Mouse (Mus musculus) cerebellum, adult 2 months (tissue): ENCODE measurements around the gene Hus1b. TPM values are rescaled to one million over a fixed set of nuclear protein-coding genes. Genes with fewer than 3 reads are reported as not detected.

Experiments
- DNase-seq, 2 experiments: peaks; one replicate each; pipeline ENCODE4 v3.0.0; 2021
- H3K27ac ChIP-seq: fragments of 200-500 bp; 2 replicates; pipeline ENCODE4 v1.5.1; 2012; ENCODE audit warnings: low read length, control low read depth, inconsistent platforms; ENCODE audit not compliant: insufficient read depth
- H3K27me3 ChIP-seq: fragments of 200-500 bp; 2 replicates; pipeline ENCODE4 v1.6.1; 2012; ENCODE audit warnings: inconsistent platforms, mild to moderate bottlenecking, low read length, moderate library complexity; ENCODE audit not compliant: control insufficient read depth, insufficient read depth
- H3K4me1 ChIP-seq: fragments of 200-500 bp; 2 replicates; pipeline ENCODE4 v1.6.1; 2011; ENCODE audit warnings: low read length; ENCODE audit not compliant: control insufficient read depth, insufficient read depth
- H3K4me3 ChIP-seq: fragments of 200-500 bp; replicated peaks from 2 replicates; pipeline ENCODE3; 2011; ENCODE audit warnings: mild to moderate bottlenecking, low read depth, low read length, control low read depth; ENCODE audit not compliant: insufficient read depth
- CTCF ChIP-seq: fragments of 200-500 bp; IDR thresholded peaks from 2 replicates; pipeline ENCODE4 v1.5.1; 2011; ENCODE audit warnings: low read depth, mild to moderate bottlenecking, control low read depth, low read length, moderate library complexity, borderline replicate concordance; ENCODE audit not compliant: insufficient read depth
- POLR2A ChIP-seq: fragments of 200-500 bp; IDR thresholded peaks from 2 replicates; pipeline ENCODE4 v1.6.1; 2011; ENCODE audit warnings: low read length, control low read depth, borderline replicate concordance; ENCODE audit not compliant: insufficient read depth
- WGBS: fragments of 180-500 bp; shearing (Covaris S2); methylation state at CpG from one replicate; pipeline ENCODE4 v1.1.7; 2018; 5-methylcytosine and 5-hydroxymethylcytosine counted together
- polyA plus RNA-seq: library from polyadenylated mRNA; depleted of rRNA; stranded (reverse); fragments of >200 nt; gene quantifications from 2 replicates; pipeline ENCODE4 v1.2.3, GENCODE M21; 2012; rRNA removed

Gene Hus1b
- 0.26 and 0.27 TPM in 2 replicates for polyA plus RNA-seq

- H3K4me1 ChIP-seq = peaks cover 8% of the 10 kb centered on the region; the same call in 1 of the 2 replicates
- no peak within 1 kb of the TSS for H3K27ac ChIP-seq
- no peak for TF ChIP-seq CTCF
- no peak for TF ChIP-seq POLR2A
- peak in 1 of 2 experiments; percentile 20 for DNase-seq
- 52% methylated on average over 11 of the region's 11 CpGs for WGBS
- H3K27me3 ChIP-seq = no peaks in the 10 kb centered on the region
- H3K4me3 ChIP-seq = no peak within 1 kb of the TSS
These were observed at the start of gene Hus1b for GRCm38 (mm10) chr13:30947540-30947939. Hus1b (minus strand) TSS chr13:30947759.

- no peak for DNase-seq
- Histone ChIP-seq H3K4me1 (no peaks in the 10 kb centered on the region), H3K27me3 (no peaks in the 10 kb centered on the region), H3K4me3 (no peak overlapping the region), H3K27ac (no peak overlapping the region)
- TF ChIP-seq POLR2A = no peak
- TF ChIP-seq CTCF = no peak
- WGBS = 80% methylated on average over 6 of the region's 6 CpGs
These were observed 46.8 kb upstream of the Hus1b start for GRCm38 (mm10) chr13:30994249-30994858.

GRCm38 (mm10) chr13:30993819-30994218 is 46.3 kb upstream of the Hus1b start:
- peak; percentile 20 to 30 for DNase-seq
- Histone ChIP-seq H3K4me3 (no peak overlapping the region), H3K27me3 (no peaks in the 10 kb centered on the region), H3K4me1 (no peaks in the 10 kb centered on the region), H3K27ac (no peak overlapping the region)
- WGBS = 35% methylated on average over 3 of the region's 3 CpGs
- TF ChIP-seq CTCF = peak; percentile 41; the same call in 1 of the 2 replicates
- TF ChIP-seq POLR2A = no peak

GRCm38 (mm10) chr13:30990233-30990632 is 42.7 kb upstream of the Hus1b start:
- no peak for DNase-seq
- 88% methylated on average over 9 of the region's 9 CpGs for WGBS
- Histone ChIP-seq H3K4me1 (no peaks in the 10 kb centered on the region; the same call in 1 of the 2 replicates), H3K27me3 (no peaks in the 10 kb centered on the region), H3K27ac (no peak overlapping the region), H3K4me3 (no peak overlapping the region)
- no peak for TF ChIP-seq CTCF
- no peak for TF ChIP-seq POLR2A

- TF ChIP-seq CTCF (no peak), POLR2A (no peak)
- WGBS = 86% methylated on average over 10 of the region's 10 CpGs
- no peaks in the 10 kb centered on the region for H3K27me3 ChIP-seq
- no peak for DNase-seq
- H3K27ac ChIP-seq = no peak overlapping the region
- peaks cover 1% of the 10 kb centered on the region; the same call in 1 of the 2 replicates for H3K4me1 ChIP-seq
- H3K4me3 ChIP-seq = no peak overlapping the region
These were observed 42.2 kb upstream of the Hus1b start for GRCm38 (mm10) chr13:30989710-30990109.

- DNase-seq = no peak
- H3K27me3 ChIP-seq = no peaks in the 10 kb centered on the region
- no peak overlapping the region for H3K27ac ChIP-seq
- H3K4me3 ChIP-seq = no peak overlapping the region
- H3K4me1 ChIP-seq = peaks cover 2% of the 10 kb centered on the region; the same call in 1 of the 2 replicates
- 85% methylated on average over 2 of the region's 2 CpGs for WGBS
- TF ChIP-seq CTCF (no peak), POLR2A (no peak)
These were observed 40.1 kb upstream of the Hus1b start for GRCm38 (mm10) chr13:30987686-30988085.

- Histone ChIP-seq H3K4me3 (no peak overlapping the region), H3K27ac (no peak overlapping the region), H3K27me3 (no peaks in the 10 kb centered on the region), H3K4me1 (peaks cover 2% of the 10 kb centered on the region; the same call in 1 of the 2 replicates)
- WGBS = 53% methylated on average over 10 of the region's 10 CpGs
- TF ChIP-seq POLR2A (no peak), CTCF (no peak)
- DNase-seq = peak; percentile 32 to 35
These were observed 39.4 kb upstream of the Hus1b start for GRCm38 (mm10) chr13:30986934-30987455.
